Mouse (Mus musculus): ENCODE measurements around the gene Trmt44. TPM values are rescaled to one million over a fixed set of nuclear protein-coding genes. Genes with fewer than 3 reads are reported as not detected.
"Not testable (repeated sequence)": the region's sequence is repeated elsewhere in the genome, so short reads cannot be mapped to it uniquely, and the experiment has no call there.

Gene Trmt44
- polyA plus RNA-seq, 1 experiment from 2014 or later = 8.4 TPM

DNA sequence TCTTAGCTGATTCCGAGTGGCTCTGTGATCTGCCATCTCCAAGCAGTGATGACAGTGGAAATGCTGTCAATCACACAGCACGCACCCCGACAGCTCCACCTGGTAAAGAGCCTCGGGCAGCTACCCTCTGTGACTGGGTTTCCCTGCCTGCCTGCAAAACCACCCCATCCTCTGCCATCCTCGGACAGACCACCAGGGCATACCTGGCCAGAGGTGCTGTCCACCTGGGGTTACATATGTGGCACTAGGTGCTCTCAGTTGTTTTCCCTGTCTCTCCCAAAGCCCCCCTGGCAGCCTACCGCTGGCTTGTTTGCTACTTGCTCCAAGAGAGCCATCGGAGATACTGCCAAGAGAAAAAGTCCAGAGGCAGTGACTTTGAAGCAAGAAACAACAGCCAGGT, 31.9 kb upstream of the Trmt44 start:
- no peaks in the 10 kb centered on the region for H3K27me3 ChIP-seq
- WGBS = 88% methylated on average over 7 of the region's 7 CpGs
- H3K27ac ChIP-seq = no peak overlapping the region
- peaks cover 30% of the 10 kb centered on the region for H3K36me3 ChIP-seq
- no peaks in the 10 kb centered on the region for H3K9me3 ChIP-seq (replicated peaks)
- peaks cover 26% of the 10 kb centered on the region for H3K4me1 ChIP-seq
- H3K4me2 ChIP-seq (replicated peaks) = no peak overlapping the region
- ATAC-seq (ENCODE audit: low FRiP score) = no peak
- H3K4me3 ChIP-seq = no peak overlapping the region
- no peak overlapping the region for H3K9ac ChIP-seq

DNA sequence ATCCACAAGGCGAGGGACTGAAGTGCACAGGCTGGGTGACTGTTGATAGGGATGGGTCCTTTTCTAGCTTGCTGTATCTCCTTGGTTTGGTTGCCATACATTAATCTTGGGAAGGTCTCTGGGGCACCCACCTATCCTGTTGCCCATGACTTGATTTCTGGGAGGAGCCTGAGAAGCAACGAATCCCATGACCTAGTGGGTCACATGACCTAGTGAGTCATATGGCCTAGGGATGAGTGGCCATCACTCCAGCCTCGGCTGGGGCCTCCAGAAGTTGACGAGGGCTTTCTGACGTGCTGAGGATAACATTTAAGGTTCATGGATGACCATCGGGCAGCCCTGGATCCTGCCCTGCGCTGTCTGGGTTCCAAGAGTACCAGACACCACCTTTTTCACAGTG, 30.5 kb upstream of the Trmt44 start:
- H3K36me3 ChIP-seq = peaks cover 44% of the 10 kb centered on the region
- ATAC-seq (ENCODE audit: low FRiP score) = no peak
- no peak overlapping the region for H3K9ac ChIP-seq
- no peak overlapping the region for H3K4me2 ChIP-seq (replicated peaks)
- no peaks in the 10 kb centered on the region for H3K9me3 ChIP-seq (replicated peaks)
- H3K27me3 ChIP-seq = no peaks in the 10 kb centered on the region
- no peak overlapping the region for H3K4me3 ChIP-seq
- no peak overlapping the region for H3K27ac ChIP-seq
- peaks cover 26% of the 10 kb centered on the region for H3K4me1 ChIP-seq
- 83% methylated on average over 7 of the region's 7 CpGs for WGBS

DNA sequence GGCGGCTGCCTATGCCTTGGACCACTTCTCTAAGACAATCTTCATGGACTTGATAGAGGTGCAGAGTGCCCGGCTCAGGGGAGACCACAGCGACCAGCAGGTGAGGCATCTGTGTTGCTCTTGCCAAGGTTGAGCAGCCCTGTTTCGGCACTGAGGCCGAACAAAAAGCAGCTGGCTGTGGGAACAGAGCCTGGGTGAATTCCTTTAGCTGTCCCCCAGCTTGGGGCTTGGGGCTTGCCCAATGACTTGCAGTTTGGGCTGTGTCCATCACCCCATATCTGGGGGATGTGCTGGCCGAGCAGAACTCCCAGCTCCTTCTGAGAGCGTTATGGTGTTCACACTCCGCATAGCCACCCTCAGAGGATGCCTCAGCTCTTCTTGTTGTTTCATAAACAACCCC, 26.7 kb upstream of the Trmt44 start:
- no peak overlapping the region for H3K4me3 ChIP-seq
- no peak overlapping the region for H3K4me2 ChIP-seq (replicated peaks)
- ATAC-seq (ENCODE audit: low FRiP score) = no peak
- 91% methylated on average over 8 of the region's 8 CpGs for WGBS
- no peaks in the 10 kb centered on the region for H3K27me3 ChIP-seq
- no peak overlapping the region for H3K9ac ChIP-seq
- peaks cover 69% of the 10 kb centered on the region for H3K36me3 ChIP-seq
- no peak overlapping the region for H3K27ac ChIP-seq
- H3K9me3 ChIP-seq (replicated peaks) = no peaks in the 10 kb centered on the region
- H3K4me1 ChIP-seq = no peaks in the 10 kb centered on the region

DNA sequence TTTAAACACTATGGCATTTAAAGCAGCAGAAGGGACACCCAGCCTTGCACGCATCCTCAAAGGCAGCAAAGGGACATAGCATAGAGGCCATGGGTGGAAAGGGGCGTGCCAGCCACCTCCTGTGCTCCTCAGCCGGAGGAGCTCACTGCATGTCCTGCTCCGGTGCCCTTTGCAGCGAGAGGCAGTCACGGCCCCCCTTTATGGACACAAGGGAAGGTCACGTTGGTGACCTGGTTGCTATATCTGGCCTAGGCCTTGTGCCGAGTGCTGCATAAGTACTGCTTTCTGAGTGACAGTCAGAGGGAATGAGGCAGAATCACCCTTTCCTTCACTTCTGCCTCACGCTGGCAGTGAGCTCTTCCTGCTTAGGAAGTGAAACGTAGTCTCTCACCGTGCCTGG, 25.4 kb upstream of the Trmt44 start:
- Histone ChIP-seq H3K4me1 (no peaks in the 10 kb centered on the region), H3K4me2 (replicated peaks) (no peak overlapping the region), H3K27me3 (no peaks in the 10 kb centered on the region), H3K9ac (no peak overlapping the region), H3K36me3 (peaks cover 64% of the 10 kb centered on the region), H3K27ac (no peak overlapping the region), H3K4me3 (no peak overlapping the region), H3K9me3 (replicated peaks) (no peaks in the 10 kb centered on the region)
- ATAC-seq (ENCODE audit: low FRiP score) = no peak
- WGBS = 68% methylated on average over 11 of the region's 11 CpGs

DNA sequence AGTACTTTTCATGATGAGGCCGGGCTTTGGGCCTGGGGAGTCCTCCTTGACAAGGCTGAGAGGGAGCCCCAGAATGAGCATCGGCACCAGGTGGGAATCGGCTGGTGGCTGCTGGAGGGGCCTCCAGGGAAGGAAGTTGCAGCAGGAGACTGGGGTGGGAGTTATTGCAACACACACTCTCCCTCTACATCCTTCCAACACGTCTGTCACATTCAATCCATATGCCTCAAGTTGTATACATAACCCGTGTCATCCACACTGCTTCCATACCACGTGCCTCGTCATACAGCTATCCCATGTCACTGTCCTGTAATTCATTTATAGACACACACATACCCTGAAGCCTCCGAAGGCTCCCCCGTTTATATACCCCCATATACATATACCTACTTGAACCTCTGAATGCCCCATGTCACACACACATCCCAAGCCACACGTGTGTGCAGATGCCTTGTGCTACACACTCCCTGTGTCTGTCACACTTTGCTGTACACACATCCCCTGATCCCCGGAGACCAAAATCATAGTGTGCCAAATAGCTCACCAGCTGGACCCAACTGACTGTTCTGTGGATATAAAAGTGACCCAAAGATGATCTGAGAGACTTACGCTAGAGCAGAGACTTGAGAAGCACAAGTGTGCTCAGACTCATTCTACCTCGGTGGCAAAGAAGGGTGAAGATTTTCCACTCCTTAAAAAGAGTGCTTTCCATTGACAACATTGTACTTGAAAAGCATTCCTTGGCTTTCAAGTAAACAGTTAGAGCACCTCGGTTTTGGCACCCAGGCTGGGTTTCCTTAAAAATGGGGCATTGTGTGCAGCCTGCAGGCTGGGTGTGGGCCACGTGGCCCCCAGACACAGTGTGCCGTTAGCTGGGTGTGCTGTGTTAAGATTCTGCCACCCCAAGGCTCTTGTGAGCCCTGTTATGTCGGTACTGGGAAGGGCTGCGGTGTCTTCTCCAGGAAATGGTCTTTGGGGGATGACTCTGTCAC, 21.6 kb upstream of the Trmt44 start:
- Histone ChIP-seq H3K4me2 (replicated peaks) (no peak overlapping the region), H3K9me3 (replicated peaks) (no peaks in the 10 kb centered on the region), H3K27me3 (no peaks in the 10 kb centered on the region), H3K4me3 (no peak overlapping the region), H3K36me3 (peaks cover 61% of the 10 kb centered on the region), H3K27ac (no peak overlapping the region), H3K9ac (no peak overlapping the region), H3K4me1 (no peaks in the 10 kb centered on the region)
- WGBS = 82% methylated on average over 18 of the region's 18 CpGs
- no peak for ATAC-seq (ENCODE audit: low FRiP score)

DNA sequence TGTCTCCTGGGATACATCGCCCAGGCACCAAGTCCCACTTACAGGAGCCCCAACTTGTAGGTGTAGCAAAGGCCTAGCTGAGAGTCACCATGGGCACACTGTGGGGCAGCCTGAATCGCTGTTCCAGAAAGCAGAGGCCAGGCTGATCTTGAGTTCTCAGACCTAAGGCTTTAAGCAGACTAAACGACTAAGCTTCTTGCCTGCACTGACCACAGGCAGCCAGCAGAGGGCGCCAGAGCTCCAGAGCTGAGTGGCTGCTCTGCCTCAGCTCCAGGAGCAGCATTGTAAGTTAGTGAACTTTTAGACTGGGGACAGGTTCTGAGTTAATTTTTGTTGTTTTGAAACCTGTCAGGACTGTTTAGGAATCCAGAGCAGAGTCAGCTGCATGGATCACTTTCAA, 20.8 kb upstream of the Trmt44 start:
- Histone ChIP-seq H3K4me1 (no peaks in the 10 kb centered on the region), H3K9me3 (replicated peaks) (no peaks in the 10 kb centered on the region; the same call in 1 of the 2 replicates), H3K9ac (no peak overlapping the region), H3K27me3 (no peaks in the 10 kb centered on the region), H3K4me3 (no peak overlapping the region), H3K36me3 (peaks cover 61% of the 10 kb centered on the region), H3K4me2 (replicated peaks) (no peak overlapping the region), H3K27ac (no peak overlapping the region)
- ATAC-seq (ENCODE audit: low FRiP score) = no peak
- WGBS = 23% methylated on average over 4 of the region's 4 CpGs

DNA sequence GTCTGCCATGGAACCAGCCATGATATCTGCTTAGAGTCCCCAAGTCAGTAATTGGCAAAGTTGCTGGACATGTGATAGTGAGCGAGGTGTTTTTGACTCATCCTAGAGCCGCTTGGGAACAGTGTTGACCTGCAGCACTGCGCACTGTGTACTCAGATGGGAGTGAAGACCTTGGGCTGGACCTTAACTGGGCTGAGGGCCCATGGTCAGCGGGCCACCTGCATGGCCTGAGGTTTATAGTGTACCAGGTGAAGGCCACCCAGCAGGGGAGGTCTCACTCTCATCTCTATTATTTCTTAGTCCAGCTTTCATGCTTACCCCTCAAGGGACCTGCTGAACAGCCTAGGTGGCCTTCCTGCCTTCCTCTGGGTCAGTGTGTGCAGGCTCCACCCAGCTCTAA, 19.9 kb upstream of the Trmt44 start:
- WGBS = 94% methylated on average over 4 of the region's 4 CpGs
- no peaks in the 10 kb centered on the region for H3K4me1 ChIP-seq
- H3K9ac ChIP-seq = no peak overlapping the region
- H3K4me3 ChIP-seq = no peak overlapping the region
- no peak overlapping the region for H3K27ac ChIP-seq
- no peaks in the 10 kb centered on the region for H3K27me3 ChIP-seq
- no peak overlapping the region for H3K4me2 ChIP-seq (replicated peaks)
- peaks cover 4% of the 10 kb centered on the region; the same call in 1 of the 2 replicates for H3K9me3 ChIP-seq (replicated peaks)
- no peak for ATAC-seq (ENCODE audit: low FRiP score)
- H3K36me3 ChIP-seq = peaks cover 61% of the 10 kb centered on the region

DNA sequence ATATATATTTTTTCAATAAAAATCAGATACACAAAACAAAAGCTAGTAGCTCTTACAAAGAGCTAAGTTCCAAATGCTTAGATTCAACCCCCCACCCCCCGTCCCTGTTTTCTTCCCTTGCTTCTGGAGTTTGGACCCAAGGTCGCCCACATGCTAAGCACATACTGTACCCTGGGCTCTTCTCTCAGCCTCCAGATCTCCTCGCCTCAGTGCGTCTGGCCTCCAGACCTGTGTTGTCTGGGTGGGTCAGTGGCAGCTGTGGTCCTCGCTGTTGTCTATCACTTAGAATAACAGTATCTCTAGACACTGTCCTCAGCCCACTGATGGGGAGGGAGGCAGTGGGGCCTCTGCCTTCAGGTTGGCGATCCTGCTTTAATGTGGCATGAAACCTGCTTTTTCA, 18.4 kb upstream of the Trmt44 start:
- Histone ChIP-seq H3K27ac (no peak overlapping the region), H3K9ac (no peak overlapping the region), H3K9me3 (replicated peaks) (peaks cover 4% of the 10 kb centered on the region; the same call in 1 of the 2 replicates), H3K4me3 (no peak overlapping the region), H3K27me3 (no peaks in the 10 kb centered on the region), H3K4me1 (no peaks in the 10 kb centered on the region), H3K36me3 (peaks cover 67% of the 10 kb centered on the region), H3K4me2 (replicated peaks) (no peak overlapping the region)
- no peak for ATAC-seq (ENCODE audit: low FRiP score)
- WGBS = 85% methylated on average over 6 of the region's 6 CpGs

DNA sequence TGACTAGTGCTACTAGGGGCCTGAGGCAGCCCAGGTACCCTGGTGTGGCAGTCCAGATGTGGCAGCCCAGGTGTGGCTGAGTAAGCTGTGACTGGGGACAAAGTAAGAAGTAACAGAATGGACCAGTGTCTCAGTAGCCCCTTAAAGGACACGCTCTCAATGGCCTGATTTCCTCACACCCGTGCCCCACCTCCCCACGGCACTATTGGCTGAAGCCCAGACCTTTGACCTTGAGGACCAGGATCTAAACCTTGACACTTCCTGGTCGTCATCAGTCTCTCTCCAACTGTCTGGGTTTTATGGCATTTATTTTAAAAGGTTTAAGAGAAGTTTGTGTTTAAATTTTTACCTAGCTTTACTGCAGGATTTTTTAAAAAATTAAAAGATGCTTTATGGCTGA, 18.0 kb upstream of the Trmt44 start:
- Histone ChIP-seq H3K9me3 (replicated peaks) (peaks cover 4% of the 10 kb centered on the region; the same call in 1 of the 2 replicates), H3K4me1 (no peaks in the 10 kb centered on the region), H3K4me3 (no peak overlapping the region), H3K36me3 (peaks cover 67% of the 10 kb centered on the region), H3K9ac (no peak overlapping the region), H3K27me3 (no peaks in the 10 kb centered on the region), H3K27ac (no peak overlapping the region), H3K4me2 (replicated peaks) (no peak overlapping the region)
- WGBS = 74% methylated on average over 4 of the region's 4 CpGs
- no peak for ATAC-seq (ENCODE audit: low FRiP score)

DNA sequence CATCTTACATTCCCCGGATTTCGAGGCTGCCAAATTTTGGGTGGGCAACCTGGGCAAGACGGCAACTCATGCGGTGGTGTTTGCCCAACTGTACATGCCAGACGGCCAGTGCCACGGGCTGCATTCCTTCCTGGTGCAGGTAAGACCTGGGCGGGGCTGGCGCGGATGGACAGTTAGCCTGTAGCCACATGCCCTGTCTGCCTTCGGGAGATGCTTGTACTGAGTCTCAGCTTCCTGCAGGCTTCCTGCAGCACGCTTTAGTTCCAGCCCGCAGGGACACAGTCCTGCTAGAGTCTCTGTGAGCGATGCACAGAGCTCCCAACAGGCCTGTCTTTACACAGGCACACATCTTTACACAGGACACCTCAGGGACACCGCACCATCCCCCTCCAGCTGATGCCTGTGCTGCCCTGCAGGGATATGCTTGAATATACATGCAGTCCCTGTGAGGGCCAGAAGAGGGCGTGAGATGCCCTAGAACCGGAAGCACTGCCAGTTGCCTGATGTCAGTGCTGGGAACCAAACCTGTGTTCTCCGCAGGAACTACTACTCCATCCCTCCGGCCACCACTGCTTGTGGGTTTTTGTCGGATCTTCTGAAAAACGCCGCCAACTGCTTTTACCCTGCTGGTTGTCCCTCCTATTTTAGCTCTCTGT, 17.3 kb upstream of the Trmt44 start:
- peaks cover 66% of the 10 kb centered on the region for H3K36me3 ChIP-seq
- H3K27ac ChIP-seq = no peak overlapping the region
- 84% methylated on average over 21 of the region's 21 CpGs for WGBS
- no peak overlapping the region for H3K4me2 ChIP-seq (replicated peaks)
- H3K4me1 ChIP-seq = no peaks in the 10 kb centered on the region
- H3K9me3 ChIP-seq (replicated peaks) = peaks cover 4% of the 10 kb centered on the region; the same call in 1 of the 2 replicates
- no peak overlapping the region for H3K4me3 ChIP-seq
- H3K27me3 ChIP-seq = no peaks in the 10 kb centered on the region
- H3K9ac ChIP-seq = no peak overlapping the region
- no peak for ATAC-seq (ENCODE audit: low FRiP score)

DNA sequence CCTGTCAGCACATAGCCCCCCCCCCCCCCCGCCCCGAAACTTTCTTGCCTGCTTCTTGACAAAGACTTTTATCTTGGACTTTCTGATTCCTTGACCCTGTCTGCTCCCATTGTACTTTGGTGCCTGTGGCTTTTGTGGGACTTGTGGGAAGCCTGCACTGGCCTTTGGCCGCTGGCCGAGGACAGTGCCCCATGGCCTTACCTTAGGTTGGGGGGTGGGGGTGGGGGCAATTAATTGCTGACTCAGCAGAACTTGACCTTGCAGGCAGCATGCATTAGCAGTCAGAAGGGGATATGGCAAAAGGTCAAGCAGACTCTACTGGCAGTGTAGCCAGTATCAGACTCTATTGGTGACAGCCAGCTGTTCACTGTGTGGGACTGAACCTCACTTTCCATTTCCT, 16.6 kb upstream of the Trmt44 start:
- Histone ChIP-seq H3K9ac (no peak overlapping the region), H3K4me2 (replicated peaks) (no peak overlapping the region), H3K4me1 (no peaks in the 10 kb centered on the region), H3K27me3 (no peaks in the 10 kb centered on the region), H3K9me3 (replicated peaks) (peaks cover 4% of the 10 kb centered on the region; the same call in 1 of the 2 replicates), H3K36me3 (peaks cover 64% of the 10 kb centered on the region), H3K27ac (no peak overlapping the region), H3K4me3 (no peak overlapping the region)
- WGBS = 87% methylated on average over 2 of the region's 4 CpGs
- ATAC-seq (ENCODE audit: low FRiP score) = no peak

DNA sequence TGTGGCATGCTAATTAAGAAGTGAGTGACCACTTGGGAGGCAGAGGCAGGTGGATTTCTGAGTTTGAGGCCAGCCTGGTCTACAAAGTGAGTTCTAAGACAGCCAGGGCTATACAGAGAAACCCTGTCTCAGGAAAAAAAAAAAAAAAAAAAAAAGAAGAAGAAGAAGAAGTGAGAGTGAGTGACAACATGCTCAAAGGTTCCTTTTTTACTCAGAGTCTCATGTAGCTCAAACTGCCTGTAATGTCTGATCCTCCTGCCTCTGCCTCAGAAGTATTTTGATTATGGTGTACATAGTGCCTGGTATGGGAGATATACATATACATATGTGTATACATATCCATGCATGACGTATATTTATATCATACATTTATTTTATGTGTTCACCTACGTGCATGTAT, 9.4 kb upstream of the Trmt44 start:
- H3K4me2 ChIP-seq (replicated peaks); H3K9ac ChIP-seq; H3K9me3 ChIP-seq (replicated peaks); ATAC-seq (ENCODE audit: low FRiP score); H3K27me3 ChIP-seq; H3K4me3 ChIP-seq; H3K27ac ChIP-seq: not testable (repeated sequence)
- WGBS = 95% methylated on average over 2 of the region's 2 CpGs
- Histone ChIP-seq H3K4me1 (peaks cover 13% of the 10 kb centered on the region), H3K36me3 (peaks cover 18% of the 10 kb centered on the region)

All from hindbrain, embryonic 12.5 days (tissue).